Mouse (Mus musculus) ovary, adult 18-20 months (tissue): ENCODE results near the gene Slpi.

Experiments
- DNase-seq: peaks from one replicate; pipeline ENCODE4 v3.0.0; 2022; ENCODE audit warnings: low spot score, mixed read lengths

The Slpi gene

DNA sequence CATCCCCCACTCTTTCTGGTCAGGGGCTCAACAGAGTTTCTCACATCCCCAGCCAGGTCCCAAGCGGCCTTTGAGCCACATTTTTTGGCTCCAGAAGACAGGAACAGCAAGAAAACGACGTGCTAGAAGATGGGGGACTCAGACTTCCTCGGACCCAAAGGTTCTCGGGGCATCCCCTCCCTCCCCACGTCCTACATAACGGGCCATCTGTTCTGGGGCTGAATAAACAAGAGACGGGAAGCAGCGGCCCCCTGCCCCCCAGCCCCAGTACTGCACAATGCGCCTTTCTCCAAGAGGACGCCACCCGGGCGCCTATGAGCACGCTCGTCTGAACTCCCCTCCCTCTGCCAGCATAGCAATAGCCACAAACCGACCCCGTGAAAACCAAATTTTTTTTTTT lies at the start of gene Slpi:
TSS of gene Slpi (minus strand) at position 76 of the 400 bp plus-strand sequence.
- no peak for DNase-seq

DNA sequence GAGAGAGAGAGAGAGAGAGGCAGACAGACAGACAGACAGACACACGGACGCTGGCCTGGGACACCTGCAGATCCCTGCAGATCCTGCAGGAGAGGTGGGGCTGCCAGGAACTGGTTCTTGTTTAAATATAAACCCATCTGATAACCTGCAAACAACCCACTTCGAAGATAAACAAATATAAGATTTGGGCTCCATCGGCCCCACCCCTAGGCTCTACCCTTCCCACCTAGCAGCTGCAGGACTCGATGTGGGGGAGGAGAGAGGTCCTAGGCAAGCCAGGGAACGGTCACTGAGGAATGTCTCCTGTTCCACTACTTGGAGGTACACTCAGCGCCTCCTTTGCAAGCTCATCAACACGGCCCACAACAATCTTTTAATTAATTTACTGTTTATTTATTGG lies 49.4 kb upstream of the Slpi start:
- no peak for DNase-seq

DNA sequence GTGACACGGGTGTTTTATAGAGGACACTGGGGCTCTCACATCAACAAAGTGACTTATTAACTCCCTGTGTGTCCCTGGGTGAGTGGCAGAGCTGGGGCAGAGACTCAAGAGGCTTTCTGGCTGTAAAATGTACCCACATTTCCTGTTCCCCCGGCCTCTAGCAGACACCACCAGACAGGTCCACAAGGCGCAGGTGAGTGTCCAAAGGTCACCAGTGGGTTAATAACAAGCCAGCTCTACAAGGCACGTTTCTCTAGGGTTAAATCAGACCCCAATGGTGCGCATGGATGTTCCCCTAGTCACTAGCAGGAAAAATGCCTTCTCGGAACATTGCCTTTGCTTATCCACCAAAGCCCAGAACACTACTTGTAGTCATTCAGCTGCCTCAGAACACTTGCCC lies 48.8 kb upstream of the Slpi start:
- DNase-seq: no peak

DNA sequence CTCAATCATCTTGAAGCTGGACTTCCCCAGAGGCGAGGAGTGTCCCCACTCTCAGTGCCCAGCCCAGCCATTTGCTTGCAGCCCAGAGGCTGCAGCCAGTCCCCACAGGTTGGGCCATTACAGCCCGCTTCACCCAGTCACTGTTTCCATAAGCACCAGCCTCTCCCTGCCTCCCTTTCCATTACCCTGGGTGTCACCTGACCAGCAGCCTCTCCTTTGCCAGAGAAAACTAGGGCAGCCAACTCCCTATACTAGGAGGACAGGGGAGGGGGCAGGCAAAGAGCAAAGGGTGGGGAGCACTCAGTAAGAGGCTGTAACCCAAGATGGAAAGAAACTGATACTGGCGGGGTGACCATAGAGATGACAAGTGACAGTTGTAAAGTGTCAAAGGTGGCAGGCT lies 48.1 kb upstream of the Slpi start:
- DNase-seq: no peak

DNA sequence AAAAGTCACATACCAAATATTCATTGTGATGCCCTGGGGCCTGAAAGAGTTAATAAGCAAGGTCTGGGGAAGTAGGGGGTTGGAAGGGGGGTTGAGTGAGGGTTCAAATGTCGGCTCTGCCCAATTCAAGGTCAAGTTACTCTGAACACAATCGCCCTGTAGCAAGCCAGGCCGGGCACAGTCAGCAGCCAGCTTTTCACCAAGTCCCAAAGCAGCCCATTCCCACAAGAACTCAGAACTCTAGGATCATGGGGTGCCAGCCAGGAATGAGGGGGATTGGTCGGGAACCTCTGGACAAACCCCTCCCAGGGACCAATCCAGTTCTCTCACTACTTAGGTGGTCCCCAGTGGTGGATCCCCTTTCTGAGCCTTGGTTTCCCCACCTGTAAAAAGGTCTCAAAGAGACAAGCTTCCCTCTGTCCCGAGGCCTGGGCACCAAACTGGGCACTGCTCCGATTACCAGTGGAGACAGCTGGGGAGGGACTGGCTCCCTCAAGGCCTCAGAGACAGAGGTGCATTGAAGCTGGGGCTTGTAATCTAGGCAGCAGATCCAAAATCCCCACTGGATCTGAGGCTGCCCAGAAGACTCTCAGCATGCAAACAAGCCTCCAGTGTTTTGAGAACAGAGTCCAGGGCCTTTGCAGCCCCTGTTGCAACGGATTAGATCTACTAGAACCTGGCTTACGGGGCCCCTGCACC lies 47.5 kb upstream of the Slpi start:
- no peak for DNase-seq

DNA sequence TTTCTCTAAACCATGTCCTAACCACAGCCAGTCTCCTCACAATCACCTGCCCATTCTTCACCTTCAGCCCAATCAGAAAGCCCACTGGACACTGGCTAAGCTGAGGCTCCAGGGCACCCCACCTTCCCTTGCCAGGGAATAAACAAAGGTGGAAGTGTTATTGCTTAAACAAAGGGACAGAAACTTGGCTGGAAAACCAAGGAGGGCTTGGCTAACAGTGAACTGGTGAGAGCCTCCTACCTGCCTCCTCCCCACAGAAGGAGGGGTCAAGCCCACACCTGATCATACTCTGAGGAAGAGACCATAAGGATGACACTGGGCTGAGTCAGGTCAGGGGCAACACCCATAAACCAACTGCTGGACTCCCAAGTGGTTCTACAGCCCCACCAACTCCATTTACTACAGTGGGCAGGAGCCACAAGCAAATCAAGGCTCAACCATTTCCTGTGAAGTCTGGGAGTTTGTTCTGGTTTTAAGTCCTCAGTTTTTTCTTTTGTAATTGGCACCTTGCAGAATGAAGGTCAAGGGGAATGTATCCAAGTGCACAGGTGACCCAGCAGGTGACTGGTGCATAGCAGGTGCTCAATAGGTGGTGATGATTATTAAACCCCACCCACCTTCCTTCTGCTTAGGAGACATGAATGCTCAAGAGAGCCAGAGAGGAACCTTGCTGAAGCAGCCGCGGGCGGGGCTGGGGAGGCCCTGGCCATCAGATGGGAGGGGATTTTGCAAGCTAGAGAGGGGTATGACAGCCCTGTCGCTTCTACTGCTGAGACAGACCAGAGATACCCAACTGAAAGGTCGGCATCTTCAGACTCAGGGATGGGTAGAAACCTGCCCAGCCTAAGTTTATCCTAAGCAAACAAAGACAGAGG lies 46.6 kb upstream of the Slpi start:
- DNase-seq: no peak

DNA sequence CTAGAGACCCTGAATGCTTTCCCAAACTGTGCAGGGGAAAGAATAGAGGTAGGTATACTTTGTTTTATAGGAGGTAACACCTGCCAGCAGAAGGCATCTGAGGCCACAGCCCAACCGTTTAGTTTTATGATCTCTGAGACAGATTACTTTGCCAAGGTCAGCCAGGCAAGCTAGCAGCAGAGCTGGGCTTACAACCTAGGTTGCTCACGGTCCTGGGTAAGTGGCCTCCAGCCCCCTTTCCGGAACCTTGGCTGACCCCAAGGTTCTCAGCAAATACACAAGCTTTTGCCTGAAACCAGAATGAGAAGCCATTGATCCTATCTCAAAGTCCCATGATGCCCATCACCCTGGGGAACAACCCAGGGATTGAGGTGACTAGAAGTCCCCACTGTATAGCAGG lies 45.8 kb upstream of the Slpi start:
- DNase-seq: no peak

DNA sequence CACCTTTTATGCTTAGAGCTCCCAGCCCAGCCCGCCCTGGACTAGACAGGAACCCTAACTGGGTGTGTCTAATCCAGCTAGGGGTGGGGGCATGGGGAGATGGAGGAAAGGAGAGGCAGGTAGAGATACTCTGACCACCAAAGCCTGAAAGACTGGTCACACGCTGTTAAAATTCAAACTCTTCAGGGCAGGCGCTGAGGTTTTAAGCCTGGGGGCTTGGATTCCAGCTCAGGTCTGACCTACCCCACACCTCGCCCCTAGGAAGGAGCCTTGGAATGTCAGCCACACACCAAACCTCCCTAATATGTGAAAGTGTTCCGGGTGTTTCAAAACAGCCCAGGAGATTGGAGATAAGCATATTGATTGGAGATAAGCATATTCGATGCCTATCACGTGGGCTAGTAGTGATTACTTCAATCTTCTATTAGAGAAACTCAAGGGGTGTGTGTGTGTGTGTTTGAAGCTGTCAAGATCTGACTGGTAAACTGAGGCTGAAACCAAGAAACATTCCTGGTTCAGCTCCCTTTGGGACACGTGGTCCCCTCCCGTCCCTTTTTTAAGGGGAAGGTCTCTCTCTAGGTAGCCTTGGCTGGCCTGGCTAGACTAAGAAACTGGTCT lies 44.5 kb upstream of the Slpi start:
- no peak for DNase-seq

DNA sequence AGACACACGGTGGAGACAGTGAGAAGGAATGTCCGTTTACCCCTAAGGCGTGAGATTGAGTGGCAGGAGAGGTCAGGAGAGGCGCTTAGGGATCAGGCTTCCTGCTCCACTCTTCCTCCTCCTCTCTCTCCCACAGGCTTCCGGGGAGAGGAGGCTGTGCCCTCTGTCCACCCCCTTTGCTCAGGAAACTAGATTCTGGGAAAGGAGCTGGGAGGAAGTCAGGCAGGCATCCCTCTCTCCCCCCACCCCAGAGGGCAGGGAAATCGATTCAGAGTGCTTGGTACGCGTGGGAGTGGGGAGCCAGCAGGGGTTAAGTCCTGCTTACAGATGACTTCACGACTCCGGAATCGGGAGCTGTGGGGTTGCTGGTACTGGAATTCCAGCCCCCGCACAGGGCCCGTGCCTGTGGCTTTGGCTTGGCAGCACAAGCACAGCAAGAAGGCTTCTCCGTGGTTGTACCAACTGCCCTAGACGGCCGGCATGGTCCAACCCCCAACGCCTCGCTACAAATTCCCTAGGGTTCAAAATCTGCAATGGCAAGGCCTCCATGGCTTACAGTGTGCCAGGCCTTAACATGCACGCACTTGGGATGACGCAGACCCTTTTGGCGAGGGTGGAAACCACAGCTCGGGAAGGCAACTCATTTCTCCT lies 43.8 kb upstream of the Slpi start:
- peak; percentile 64 for DNase-seq

DNA sequence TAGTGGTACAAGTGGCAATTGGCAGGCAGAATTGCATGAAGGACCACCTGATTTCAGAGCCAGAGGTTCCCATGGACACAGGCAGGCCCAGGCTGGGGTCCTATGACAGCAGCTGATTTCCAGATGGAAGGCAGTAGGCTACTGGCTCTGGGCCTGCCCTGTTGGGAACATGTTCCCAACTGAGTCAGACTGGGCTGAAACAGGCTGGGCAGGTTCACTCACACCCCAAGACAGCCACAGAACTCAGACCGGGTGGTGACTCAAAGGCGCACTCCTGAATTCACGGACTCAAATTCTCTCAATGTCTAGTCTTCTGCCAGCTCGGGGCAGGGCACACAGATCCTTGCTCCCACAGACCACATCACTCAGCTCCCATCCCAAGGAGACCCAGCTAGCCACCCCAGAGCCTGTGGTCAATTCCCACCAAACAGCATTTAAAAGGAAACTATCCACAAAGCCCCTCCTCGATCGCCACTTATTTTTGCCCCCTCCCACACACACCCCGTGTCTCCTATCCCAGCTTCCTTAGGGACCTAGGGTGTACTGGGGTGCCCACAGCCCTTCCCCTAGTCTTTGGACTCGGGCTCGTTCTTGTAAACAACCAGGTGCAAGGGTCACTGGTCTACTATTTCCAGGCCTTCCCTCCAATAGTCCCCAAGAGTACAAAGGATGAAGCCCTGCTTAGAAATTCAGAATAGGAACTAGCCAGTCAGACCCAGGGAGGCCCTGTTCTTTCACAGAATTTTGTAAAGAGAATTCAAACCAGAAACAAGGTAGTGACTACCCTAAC lies 43.0 kb upstream of the Slpi start:
- DNase-seq: no peak

DNA sequence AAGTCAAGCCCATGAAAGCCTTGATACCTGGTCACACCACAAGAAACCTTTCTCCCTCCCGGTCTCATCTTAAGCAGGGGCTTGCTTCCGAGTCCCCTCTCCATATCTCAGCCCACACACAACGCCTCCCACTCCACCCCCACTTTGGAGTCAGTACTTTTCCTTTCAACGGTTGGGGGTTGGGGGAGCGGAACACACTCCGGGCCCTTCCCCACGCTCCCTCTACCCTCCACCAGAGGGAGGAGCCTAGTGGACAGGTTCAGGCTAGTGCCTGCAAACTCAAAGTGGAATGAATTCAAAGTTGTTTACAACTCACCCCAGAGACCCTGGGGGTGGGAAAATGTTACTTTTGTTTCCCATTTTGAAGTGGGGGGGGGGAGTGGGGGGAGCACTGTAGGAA lies 41.8 kb upstream of the Slpi start:
- DNase-seq: no peak

DNA sequence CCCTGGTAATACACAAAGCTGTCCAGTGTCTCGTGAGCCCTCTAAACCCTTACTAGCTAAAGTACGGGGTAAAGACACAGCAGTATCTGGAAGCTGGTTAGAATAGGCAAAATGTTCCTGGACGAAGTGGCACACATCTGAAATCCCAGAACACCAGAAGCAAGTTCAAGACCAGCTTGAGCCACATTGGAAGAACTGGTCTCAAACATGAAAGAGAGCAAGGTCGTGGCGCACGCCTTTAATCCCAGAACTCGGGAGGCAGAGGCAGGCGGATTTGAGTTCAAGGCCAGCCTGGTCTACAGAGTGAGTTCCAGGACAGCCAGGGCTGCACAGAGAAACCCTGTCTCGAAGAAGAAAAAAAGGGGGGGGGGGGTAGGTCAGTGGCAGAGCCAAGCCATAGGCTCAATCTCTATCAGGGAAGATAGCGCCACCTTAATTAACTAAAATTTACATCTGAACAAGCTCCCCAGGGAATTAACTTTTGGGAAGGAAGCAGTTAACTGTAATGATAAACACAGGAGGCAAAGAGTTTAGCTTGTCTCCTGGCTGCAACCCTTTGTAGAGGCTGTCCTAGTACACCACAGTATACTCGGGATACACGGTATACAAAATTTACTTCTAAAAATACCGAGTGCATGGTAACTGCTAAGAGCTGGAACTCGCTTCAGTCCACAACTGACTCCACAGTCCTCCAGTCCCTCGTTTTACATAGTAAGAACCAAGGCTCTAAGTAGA lies 41.2 kb upstream of the Slpi start:
- no peak for DNase-seq

DNA sequence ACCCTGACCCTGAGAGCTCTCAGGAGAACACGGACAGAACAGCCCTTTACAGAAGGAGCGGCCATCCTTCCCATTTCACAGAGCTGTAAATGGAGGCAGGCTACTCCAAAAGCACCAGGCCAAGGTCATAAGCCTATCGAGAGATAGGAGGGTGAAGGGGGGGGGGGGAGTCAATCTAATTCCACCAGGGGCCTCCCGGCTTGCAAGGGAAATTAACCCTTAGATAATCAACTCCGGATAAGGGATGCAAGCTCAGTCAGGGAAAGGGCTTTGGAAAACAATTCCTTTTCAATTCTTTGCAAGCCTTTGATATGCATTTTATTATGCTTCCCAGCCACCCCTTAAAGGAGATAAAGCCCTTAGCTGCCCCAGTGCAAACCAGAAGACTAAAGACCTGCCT lies 39.6 kb upstream of the Slpi start:
- DNase-seq: no peak

DNA sequence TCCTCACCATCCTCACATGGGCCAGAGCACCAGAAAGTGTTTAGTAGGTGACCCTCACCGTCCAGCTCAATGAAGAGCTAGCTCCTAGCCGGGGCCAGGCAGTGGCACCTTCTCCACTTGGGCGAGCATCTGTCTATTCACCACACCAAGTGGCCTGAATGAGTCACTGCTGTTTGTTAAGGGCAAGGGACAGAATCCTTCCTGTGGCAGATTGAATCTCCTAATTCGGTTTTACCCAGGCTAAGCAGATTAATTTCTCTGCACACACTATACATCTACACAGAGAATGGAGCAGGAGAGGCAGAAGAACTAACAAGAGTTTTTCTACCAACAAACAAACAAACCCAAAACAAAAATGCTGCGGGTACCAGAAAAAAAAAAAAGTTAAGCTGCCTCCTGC lies 38.1 kb upstream of the Slpi start:
- no peak for DNase-seq

DNA sequence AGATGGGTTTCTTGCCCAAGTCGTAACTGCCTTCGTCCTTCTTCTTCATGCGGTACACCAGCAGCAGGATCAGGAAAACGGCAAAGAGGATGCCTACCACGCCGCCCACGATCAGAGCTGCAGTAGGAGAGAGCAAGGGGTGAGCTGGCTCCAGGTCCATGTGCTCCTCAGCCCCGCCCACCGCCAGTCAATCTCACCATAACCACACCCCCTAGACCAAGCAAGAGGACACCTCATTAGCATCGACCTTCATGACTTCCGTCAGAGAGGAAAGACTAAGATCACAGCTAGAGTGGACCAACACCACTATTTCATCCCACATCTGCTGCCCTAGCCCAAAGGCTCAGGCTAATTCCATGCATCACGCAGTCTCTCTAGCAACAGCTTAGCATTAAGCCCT lies 37.2 kb upstream of the Slpi start:
- DNase-seq: no peak

DNA sequence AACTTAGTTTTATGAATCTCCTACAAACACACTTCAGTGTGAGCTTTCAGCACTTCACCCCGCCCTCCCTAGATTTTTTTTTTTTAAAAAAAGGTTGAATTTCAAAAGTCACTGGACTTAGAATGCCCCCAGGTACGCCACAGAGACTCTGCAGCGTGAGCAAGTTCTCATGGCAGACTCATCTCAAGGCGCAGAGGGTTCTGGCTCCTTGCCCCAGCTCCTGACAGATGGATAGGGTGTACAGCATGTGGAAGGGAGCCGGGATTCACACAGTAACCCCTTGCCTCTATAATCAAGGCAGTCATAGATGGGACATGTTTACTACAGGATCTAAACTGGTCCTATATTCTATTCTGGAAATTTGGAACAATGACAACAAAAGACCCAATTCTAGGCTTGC lies 36.5 kb upstream of the Slpi start:
- no peak for DNase-seq

DNA sequence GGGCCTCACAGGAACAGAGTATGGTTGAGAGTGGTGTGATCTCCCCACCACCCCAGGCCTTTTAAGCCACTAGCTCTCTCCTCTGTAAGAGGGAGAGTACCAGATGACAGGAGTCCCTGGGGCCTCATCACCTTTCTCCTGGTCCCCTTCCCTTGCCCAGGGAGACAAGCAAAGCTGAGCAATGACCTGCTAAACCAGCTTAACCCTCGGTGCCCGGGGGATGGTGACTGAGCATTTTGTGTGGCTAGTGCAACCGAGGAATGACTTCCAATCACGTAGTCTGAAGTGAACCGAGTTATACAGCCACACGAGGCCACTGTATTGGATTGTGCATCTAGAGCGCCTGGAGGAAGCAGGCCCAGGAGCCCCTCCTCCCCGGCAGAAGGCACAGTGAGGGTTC lies 35.5 kb upstream of the Slpi start:
- DNase-seq: no peak

DNA sequence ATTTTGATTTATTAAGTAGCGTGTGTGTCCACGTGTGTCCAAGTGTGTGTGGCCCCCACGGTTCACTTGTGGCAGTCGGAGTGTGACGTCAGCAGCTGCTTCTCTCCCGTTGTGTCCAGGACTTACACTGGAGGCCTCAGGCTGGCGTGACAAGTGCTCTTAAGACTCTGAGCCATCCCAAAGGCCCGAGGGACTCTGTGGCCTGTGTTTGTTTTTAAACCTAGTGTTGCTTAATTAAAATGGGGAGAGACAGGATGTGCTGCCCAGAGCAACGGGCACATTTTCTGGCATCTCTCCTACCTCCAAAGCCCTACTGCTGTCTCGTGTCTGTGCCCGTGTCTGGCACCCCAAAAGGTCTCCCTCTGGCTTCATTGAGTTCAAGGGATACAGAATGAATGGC lies 34.6 kb upstream of the Slpi start:
- no peak for DNase-seq

DNA sequence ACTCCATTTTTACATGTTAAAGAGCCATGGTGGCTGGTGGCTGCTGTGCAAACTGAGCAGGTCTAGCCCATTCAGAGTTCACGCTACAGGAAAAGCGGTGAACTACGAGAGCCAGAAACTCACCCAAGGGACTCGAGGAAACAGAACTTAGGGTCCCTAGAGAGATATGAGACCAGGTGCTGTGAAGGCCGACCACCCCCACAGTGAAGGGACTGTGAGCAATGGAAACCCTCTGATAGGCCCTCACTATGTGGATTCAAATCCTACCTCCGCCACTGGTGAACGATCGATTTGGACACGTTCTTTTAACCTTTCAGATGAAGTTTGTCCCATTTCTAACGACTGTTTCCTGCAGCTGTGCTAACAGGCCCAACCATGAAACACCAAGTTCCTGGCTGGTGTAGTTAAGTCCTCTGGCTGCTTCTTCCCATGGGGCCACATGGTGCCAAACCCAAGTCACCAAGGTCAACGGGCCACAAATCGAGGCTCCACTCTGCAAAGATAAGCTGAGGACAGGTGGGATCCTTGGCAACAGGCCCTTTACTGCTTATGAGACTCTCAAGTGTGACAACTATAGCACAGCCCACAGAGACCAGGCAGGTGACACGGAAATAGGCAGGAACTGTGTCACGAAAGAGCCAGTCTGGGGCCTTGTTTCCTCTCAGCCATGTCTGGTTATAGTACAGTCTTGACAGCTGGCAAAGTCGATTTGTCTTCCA lies 33.9 kb upstream of the Slpi start:
- no peak for DNase-seq

DNA sequence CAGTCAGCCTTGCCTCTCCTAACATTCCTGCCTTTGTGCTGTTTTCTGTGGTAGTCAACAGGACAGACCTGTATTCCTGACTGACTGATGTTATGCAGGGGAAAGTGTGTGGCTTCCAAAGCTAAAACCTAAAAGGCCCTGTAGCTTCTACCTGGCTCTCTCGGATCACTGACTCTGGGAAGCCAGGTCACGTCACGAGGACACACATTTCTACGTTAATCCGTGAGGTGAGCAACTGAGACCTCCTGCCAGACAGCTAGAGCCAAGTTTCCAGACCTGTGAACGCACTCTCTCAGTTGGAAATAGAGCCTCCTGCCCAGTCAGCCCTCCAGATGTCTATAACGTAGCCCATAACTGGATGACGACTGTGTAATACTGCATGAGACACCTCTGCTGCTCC lies 33.1 kb upstream of the Slpi start:
- no peak for DNase-seq

DNA sequence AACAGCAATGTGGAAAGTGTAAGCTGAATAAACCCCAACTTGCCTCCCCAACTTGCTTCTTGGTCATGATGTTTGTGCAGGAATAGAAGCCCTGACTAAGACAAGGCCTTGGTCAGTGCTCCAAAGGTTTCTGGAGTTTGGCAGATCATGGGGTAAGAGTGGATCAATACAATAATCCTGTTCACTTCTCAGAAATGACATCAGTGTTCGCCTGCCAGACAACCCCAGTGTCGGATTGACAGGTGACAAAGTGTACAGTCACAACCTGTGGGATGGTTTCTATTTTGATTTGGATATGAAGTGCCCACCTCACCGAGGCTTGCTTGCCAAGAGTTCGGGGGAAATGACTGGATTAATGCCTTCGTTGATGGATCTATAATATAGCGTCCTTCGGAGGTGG lies 32.4 kb upstream of the Slpi start:
- DNase-seq: no peak
